Mouse (Mus musculus) megakaryocyte, embryonic 14.5 days (primary cell): ENCODE data around the gene Sesn2. TPM values are rescaled to one million over a fixed set of nuclear protein-coding genes. Genes with fewer than 3 reads are reported as not detected.
"Not testable (repeated sequence)": the region's sequence is repeated elsewhere in the genome, so short reads cannot be mapped to it uniquely, and the experiment has no call there.

ENCODE experiments used
- H3K27me3 ChIP-seq: replicated peaks from 2 replicates; pipeline ENCODE3; 2012; ENCODE audit warnings: inconsistent platforms
- H3K36me3 ChIP-seq: replicated peaks from 2 replicates; pipeline ENCODE3; 2012; ENCODE audit warnings: low read length, inconsistent platforms, mixed read lengths
- H3K4me1 ChIP-seq: 2 replicates; pipeline ENCODE4 v1.6.1; 2012; ENCODE audit warnings: inconsistent platforms
- H3K4me3 ChIP-seq: replicated peaks from 2 replicates; pipeline ENCODE3; 2012; ENCODE audit warnings: moderate library complexity, mild to moderate bottlenecking, inconsistent platforms
- H3K9me3 ChIP-seq: 2 replicates; pipeline ENCODE4 v1.6.1; 2012; ENCODE audit warnings: inconsistent platforms
- FLI1 ChIP-seq: IDR thresholded peaks from 2 replicates; pipeline ENCODE4 v1.6.1; 2012; ENCODE audit warnings: low read length, inconsistent platforms, mixed read lengths
- GATA1 ChIP-seq: IDR thresholded peaks from 3 replicates; pipeline ENCODE4 v1.6.1; 2012; ENCODE audit warnings: mixed read lengths, low read length, inconsistent platforms, borderline replicate concordance
- polyA plus RNA-seq: library from polyadenylated mRNA; stranded (reverse); fragments of >175 nt; gene quantifications from 2 replicates; pipeline ENCODE4 v1.2.3, GENCODE M21; 2012; ENCODE audit warnings: low replicate concordance; ENCODE audit not compliant: insufficient read depth

Sesn2 gene
- 23.7 and 27.2 TPM in 2 replicates for polyA plus RNA-seq

DNA sequence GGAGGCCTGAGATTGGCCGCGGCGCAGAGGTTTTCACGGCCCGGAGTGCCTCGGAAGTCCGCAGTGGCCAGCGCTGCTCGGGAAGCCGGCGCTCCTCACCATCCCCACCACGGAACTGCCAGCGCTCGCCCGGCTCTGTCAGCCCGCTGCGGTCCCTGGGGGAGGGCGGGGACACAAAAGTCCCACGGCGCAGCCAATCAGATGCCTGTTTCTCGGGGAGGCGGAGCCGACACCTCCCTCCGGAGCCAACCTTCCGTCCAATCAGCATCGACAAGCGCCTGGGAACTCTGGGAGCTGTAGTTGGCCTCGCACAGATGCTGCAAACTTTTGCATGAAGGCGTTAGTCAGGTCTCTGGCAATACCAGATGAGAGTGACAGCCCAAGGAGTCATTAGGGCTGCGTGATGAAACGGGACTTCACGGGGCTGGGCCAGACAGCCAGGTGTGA is at the start of gene Sesn2:
Gene Sesn2 (minus strand): TSS at position 150 of the 447 bp plus-strand sequence.
- Histone ChIP-seq H3K4me1 (peaks cover 71% of the 10 kb centered on the region), H3K36me3 (peaks cover 17% of the 10 kb centered on the region), H3K9me3 (no peaks in the 10 kb centered on the region), H3K27me3 (no peaks in the 10 kb centered on the region), H3K4me3 (peak within 1 kb of the TSS; percentile 96)
- no peak for TF ChIP-seq FLI1
- no peak for TF ChIP-seq GATA1

DNA sequence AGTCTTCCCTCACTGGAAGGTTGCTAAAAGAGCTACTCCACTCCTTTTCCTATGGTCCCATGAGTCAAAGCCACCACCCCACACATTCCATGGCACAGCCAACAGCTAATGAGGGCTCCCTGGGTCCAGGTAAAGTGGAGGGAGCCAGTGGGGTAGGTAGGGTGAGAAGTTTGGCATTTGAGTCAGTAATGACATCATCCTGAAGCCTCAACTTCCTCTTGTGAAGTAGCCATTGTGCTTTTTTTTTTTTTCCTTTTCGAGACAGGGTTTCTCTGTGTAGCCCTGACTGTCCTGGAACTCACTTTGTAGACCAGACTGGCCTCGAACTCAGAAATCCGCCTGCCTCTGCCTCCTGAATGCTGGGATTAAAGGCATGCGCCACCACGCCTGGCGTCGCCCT is 45.2 kb upstream of the Sesn2 start:
- H3K4me3 ChIP-seq, H3K9me3 ChIP-seq, H3K27me3 ChIP-seq: not testable (repeated sequence)
- Histone ChIP-seq H3K4me1 (peaks cover 27% of the 10 kb centered on the region), H3K36me3 (peaks cover 50% of the 10 kb centered on the region)

DNA sequence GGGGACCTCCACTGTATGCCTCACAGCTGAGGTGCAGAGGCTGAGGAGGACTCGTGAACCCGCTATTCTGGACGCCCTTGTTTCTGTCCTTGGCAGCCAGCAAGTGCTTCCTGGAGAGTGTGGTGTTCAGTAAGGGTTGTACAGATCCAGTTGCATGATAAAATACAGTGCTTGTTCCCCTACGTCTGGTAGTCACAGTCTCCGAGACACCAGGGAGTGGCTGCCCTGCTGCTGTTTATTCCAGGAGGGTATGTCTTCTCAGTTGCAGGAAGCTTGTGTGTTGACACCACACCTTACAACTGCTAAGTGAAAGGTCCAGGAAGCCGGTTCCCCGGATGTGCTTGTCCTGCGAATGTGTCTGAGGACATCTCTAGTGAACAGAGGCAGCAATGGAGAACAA is 44.4 kb upstream of the Sesn2 start:
- peaks cover 57% of the 10 kb centered on the region for H3K36me3 ChIP-seq
- no peaks in the 10 kb centered on the region for H3K9me3 ChIP-seq
- H3K4me1 ChIP-seq = peaks cover 33% of the 10 kb centered on the region
- H3K27me3 ChIP-seq = peaks cover 1% of the 10 kb centered on the region
- no peak overlapping the region for H3K4me3 ChIP-seq
- TF ChIP-seq GATA1 (no peak), FLI1 (no peak)

DNA sequence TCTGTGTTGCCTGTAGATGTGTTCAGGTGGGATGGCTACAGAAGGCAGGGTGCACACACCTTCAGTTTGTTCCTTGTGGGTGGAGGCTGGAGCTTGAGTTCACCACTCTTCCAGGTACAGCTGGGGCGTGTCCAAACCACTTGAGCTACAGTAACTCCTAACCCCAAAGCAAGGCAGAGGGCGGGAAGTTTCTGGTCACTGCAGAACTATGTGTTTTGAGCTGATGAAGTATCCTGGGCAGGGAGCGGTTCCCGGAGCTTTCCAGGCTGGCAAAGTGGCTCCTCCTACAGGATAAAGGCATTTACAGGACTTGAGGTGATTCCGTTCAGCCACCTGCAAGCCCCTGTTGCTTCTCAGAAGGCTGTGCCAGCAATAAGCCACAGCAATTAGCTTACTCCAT is 43.9 kb upstream of the Sesn2 start:
- TF ChIP-seq GATA1 (no peak), FLI1 (no peak)
- peaks cover 33% of the 10 kb centered on the region for H3K4me1 ChIP-seq
- no peaks in the 10 kb centered on the region for H3K9me3 ChIP-seq
- H3K4me3 ChIP-seq = no peak overlapping the region
- peaks cover 62% of the 10 kb centered on the region for H3K36me3 ChIP-seq
- no peaks in the 10 kb centered on the region for H3K27me3 ChIP-seq

DNA sequence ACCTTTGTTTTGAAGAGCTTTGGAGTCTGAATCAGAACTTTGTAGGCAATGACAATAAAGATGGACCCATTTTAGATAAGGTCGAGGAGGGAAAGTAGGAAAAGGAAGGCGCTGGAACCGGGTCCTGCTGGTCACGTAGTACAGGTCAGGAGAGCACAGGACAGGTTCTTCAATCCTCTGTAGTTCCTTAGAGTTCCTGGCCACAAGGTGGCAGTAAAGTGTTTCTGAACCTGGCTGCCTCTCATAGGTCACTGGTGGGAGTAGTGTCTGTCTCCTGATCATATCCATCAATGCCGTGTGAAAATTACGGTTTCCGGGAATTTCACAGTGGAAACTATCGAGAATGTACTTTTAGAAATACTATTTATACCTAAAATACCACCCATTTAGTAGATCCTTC is 35.5 kb upstream of the Sesn2 start:
- no peaks in the 10 kb centered on the region for H3K9me3 ChIP-seq
- H3K4me1 ChIP-seq = peaks cover 52% of the 10 kb centered on the region
- H3K27me3 ChIP-seq = no peaks in the 10 kb centered on the region
- peaks cover 97% of the 10 kb centered on the region for H3K36me3 ChIP-seq
- no peak for TF ChIP-seq GATA1
- TF ChIP-seq FLI1 = no peak
- no peak overlapping the region for H3K4me3 ChIP-seq

DNA sequence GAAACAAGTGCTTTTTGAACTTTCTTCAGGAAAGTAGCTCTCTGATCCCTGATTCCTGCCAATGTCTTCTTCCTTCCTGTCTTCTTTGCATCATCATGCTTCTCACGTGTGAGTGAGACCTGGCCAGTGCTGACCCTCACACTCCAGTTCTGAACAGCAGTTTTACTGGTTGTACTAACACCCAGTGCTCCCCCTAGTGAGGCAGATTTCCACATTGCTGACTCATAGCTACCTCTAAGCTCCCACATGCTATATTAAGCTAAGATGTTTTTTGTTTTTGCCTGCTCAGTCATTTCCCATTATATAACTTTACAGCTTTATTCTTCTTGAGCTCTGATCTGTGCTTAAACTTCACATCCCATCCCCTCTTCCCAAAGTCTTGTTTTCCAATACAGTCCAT is 32.4 kb upstream of the Sesn2 start:
- Histone ChIP-seq H3K27me3 (no peaks in the 10 kb centered on the region), H3K9me3 (no peaks in the 10 kb centered on the region), H3K36me3 (peaks cover 97% of the 10 kb centered on the region), H3K4me3 (peak overlapping the region; percentile 46), H3K4me1 (peaks cover 57% of the 10 kb centered on the region)
- TF ChIP-seq FLI1 = no peak
- no peak for TF ChIP-seq GATA1

DNA sequence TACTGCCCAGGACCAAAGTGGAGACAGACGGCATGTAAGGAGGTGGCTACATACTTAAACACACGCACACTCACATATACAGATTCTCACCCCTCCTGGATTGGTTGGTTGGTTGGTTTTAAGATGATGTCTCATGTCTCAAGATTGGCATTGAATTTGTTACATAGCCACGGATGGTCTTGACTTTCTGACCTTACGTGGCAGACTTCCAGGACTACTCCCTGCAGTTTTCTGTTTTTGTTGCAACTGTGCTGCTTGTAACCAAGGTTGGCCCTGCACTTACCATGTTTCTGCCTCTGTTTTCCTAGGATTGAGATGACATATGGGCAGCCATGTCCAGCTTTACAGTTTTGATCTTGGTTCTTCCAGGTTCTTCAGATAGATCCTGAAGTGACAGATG is 31.1 kb upstream of the Sesn2 start:
- TF ChIP-seq FLI1 (no peak), GATA1 (no peak)
- no peaks in the 10 kb centered on the region for H3K9me3 ChIP-seq
- peaks cover 67% of the 10 kb centered on the region for H3K4me1 ChIP-seq
- H3K4me3 ChIP-seq = no peak overlapping the region
- peaks cover 94% of the 10 kb centered on the region for H3K36me3 ChIP-seq
- H3K27me3 ChIP-seq = no peaks in the 10 kb centered on the region

DNA sequence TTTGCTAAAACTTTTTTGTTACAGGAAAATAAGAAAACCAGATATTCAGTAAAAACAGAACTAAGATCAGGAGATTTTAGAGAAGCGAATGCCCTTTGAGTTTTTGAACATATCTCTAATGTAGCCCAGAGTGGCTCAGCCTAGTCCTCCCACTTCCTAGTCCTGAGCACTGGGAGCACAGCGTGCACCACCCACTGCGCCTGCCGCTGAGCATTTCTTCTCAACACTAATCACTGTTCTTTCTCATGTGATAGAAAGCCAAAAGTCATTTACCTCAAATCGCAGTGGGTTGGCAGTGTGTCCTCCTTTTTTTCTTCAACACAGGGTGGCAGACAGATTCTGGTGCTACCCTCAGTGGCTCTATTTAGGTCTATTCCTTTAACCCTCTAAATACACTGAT is 29.2 kb upstream of the Sesn2 start:
- no peak for TF ChIP-seq FLI1
- TF ChIP-seq GATA1 = no peak
- H3K4me1 ChIP-seq = peaks cover 66% of the 10 kb centered on the region

DNA sequence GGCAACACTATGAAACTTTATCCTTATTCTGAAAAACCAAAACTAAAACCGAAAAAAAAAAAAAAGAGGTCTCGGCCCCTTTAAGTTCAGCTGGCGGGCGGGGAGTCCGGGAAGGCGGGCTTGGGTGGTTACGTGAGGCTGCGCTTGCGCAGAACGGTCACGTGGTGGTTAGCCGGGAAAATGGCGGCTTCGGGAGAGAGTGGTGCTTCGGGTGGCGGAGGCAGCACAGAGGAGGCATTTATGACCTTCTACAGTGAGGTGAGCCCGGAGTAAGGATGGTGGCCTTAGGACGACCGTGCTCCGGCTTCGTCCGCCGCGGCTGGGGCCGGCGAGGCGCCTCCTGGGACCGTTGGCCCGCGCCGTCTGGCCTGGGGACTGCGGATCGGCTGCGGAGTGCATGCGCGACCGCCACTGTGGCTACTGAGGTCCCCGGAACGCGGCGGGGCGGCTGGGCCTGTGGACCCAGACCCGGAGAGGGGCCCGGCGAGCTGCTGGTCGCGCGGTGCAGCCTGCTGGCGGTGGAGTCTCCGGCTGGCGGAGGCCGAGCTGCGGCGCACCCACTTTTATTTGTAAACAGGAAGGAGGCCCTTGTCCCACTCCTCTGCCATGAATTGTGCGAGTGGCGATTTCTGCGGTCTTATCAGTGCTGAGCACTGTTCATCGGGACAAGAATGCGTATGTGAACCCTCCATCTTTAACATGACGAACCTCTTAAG is 25.3 kb upstream of the Sesn2 start, which contains the start of gene Dnajc8:
Gene Dnajc8 (plus strand): TSS at position 145 of the 716 bp plus-strand sequence.
- H3K4me1 ChIP-seq = peaks cover 68% of the 10 kb centered on the region
- H3K36me3 ChIP-seq = peaks cover 50% of the 10 kb centered on the region

More for the DNA sequence above, 29.2 kb upstream of the Sesn2 start:
- peaks cover 74% of the 10 kb centered on the region for H3K36me3 ChIP-seq
- H3K4me3 ChIP-seq = no peak overlapping the region
- no peaks in the 10 kb centered on the region for H3K27me3 ChIP-seq
- H3K9me3 ChIP-seq = no peaks in the 10 kb centered on the region

DNA sequence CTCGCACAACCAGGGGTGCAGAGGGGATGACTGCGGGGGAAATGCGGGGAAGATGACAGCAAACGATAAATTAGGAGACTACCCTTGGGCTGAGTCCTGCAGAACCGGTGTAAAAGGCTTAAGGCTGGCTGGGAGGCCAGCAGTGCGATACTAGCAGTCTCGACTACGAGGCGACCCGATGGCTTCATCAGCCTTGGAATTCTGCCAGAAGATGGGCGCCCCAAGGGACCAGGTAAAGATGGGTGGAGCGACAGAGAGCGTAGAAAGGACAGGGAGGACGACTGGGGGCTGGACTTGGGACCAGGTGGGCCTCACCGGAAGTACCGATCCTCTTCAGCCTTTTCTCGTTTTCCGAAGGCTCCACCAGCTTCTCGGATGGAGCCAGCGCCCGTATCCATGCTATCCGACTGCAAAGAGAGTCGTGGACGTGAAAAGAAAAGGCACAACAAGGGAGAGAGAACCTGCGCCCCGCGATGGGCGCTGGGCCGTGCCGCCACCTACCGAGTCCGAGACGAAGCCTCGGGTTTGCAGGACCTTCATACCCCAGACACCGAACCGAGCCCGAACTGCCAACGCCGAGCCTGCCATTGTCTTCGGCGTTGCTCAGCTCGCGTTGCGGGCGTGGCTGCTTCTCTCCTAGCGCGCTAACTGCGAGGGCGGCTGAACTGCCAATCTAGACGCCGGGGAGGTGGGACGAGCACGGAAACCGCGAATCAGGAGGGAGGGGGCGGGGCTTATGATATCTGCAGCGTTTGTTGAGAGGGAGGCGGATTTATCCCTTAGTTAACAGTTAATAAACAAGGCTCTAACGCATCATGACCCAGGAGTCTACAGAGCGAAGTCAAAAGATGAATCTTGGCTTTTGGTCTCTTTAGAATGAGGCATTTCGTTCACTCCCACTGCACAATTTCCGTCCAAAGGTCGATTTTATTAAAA is 22.9 kb upstream of the Sesn2 start, which contains the start of gene Atpif1:
Gene Atpif1 (minus strand): TSS at position 679 of the 936 bp plus-strand sequence.
- Histone ChIP-seq H3K36me3 (peaks cover 41% of the 10 kb centered on the region), H3K27me3 (no peaks in the 10 kb centered on the region), H3K4me1 (peaks cover 79% of the 10 kb centered on the region), H3K9me3 (no peaks in the 10 kb centered on the region), H3K4me3 (peak within 1 kb of the TSS; percentile 96)
- no peak for TF ChIP-seq GATA1
- TF ChIP-seq FLI1 = no peak

More for the DNA sequence above, 25.3 kb upstream of the Sesn2 start, which contains the start of gene Dnajc8:
- Histone ChIP-seq H3K9me3 (no peaks in the 10 kb centered on the region), H3K4me3 (peak within 1 kb of the TSS; percentile 99), H3K27me3 (no peaks in the 10 kb centered on the region)
- TF ChIP-seq FLI1 (no peak), GATA1 (no peak)
